13 mouse cellular contexts compared by ENCODE assay signal in genomic region chr14:35179076-35179475, GRCm38 (mm10).
"Had no signal": no experiment of that assay in that cellular context is flagged by ENCODE, and none has a peak within 500 bp of the region (broad histone marks: within the 10 kb centered on the region; RNA-seq: fewer than 3 reads in every experiment).

No protein-coding gene starts in this region.

- DNase-seq: gastrocnemius, postnatal 14 days; gastrocnemius, postnatal 36 days; heart, adult 18-20 months; heart, postnatal 14 days; heart, postnatal 36 days; kidney, adult 11 months; kidney, adult 2 months; kidney, adult 9 months; kidney, postnatal 14 days; kidney, postnatal 36 days; layer of hippocampus, adult 9-11 months; layer of hippocampus, postnatal 36 days; left cerebral cortex, postnatal 4 days had no signal
